Mouse (Mus musculus) spleen, adult 10 weeks (tissue): ENCODE results near the gene Oxt. TPM values are rescaled to one million over a fixed set of nuclear protein-coding genes. Genes with fewer than 3 reads are reported as not detected.

Experiments used
- polyA plus RNA-seq: library from polyadenylated mRNA; stranded (reverse); fragments of 350-450 nt; fragmentation: Illumina TruSeq; extraction: RNeasy Lipid Tissue Mini Kit (QIAGEN cat#74804); gene quantifications from one replicate; pipeline ENCODE4 v1.2.3, GENCODE M21; 2015; ENCODE audit warnings: low replicate concordance; ENCODE audit not compliant: insufficient read depth

Gene Oxt
- not detected for polyA plus RNA-seq

GRCm38 (mm10) chr2:130575873-130576272 lies at the start of gene Oxt:
Oxt (plus strand) TSS chr2:130576173.

DNA sequence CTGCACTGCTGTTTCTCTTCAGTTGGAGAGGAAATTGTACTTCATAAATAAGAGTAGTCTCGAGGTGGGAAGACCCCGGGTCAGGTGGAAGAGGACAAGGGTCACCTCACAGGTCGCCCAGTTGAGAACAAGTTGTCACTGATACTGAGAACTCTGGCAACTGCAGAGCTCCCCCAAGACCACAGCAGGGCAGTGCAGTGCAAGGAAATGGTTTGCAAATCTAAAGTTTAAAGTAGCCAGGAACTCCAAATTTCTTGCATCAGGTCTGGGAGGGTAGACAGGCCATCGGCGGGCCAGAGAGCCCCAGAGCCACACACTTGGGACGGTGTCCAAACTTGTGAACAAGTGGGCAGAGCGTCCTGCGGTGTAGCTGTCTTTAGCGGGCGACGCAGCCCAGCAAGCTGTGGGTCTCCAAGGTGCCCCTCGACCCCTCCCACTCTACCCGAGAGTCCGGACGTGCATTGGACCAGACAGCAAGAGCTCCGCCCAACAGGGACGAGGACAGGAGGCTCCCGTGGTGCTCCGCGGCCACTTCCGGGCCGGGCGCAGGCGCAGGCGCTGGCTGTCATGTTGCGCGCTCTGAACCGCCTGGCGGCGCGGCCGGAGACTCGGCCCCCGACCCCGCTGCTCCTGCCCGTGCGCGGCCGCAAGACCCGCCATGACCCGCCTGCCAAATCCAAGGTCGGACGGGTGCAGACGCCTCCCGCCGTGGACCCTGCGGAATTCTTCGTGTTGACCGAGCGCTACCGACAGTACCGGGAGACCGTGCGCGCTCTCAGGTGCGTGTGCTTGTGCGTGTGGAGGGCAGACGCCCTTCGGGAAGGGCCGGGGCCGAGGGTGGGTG lies 12.5 kb upstream of the Oxt start, which contains the start of gene Mrps26:
Gene Mrps26, plus strand, starts transcription at position 531 of the 844 bp plus-strand sequence.

DNA sequence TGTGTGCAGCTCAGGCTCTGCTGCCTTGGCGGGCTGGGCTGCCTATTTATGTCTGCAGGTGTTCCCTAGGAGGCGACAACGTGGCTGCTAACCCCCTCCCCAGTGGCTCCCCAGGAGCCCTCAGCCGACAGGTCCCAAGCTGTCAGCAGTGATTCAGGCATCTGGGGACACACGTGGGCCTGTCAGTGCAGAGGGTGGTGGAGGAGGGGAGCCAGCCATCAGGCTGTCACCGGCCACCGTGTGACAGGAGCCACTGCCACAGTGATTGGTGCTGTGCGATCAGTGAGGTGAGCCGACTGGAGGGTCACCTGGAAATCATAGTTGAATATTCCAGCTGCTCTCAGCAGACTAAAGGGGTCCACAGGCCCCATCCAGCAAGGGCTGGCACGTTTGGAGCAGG lies 6.6 kb downstream of the Oxt start, which contains the start of gene Avp:
Gene Avp, minus strand, starts transcription at position 3 of the 400 bp plus-strand sequence.

Other genes starting within 250 kb of the Oxt start
- 22.9 TPM for gene Cpxm1, start 178.6 kb upstream of the Oxt start, polyA plus RNA-seq
- gene Gm28372, start 170.9 kb upstream of the Oxt start, polyA plus RNA-seq: not detected
- not detected for gene 1700020A23Rik, start 170.9 kb upstream of the Oxt start, polyA plus RNA-seq
- not detected for gene Tmem239, start 169.7 kb upstream of the Oxt start, polyA plus RNA-seq
- 139 TPM for gene Vps16, start 151.8 kb upstream of the Oxt start, polyA plus RNA-seq
- gene Pced1a, start 151.5 kb upstream of the Oxt start, polyA plus RNA-seq: 14.9 TPM
- gene Ptpra, start 125.9 kb upstream of the Oxt start, polyA plus RNA-seq: 83.7 TPM
- gene Mrps26, start 12.4 kb upstream of the Oxt start, polyA plus RNA-seq: 21.7 TPM
- not detected for gene Avp, start 6.4 kb downstream of the Oxt start, polyA plus RNA-seq
- 12.5 TPM for gene Fastkd5, start 53.9 kb downstream of the Oxt start, polyA plus RNA-seq
- 4.7 TPM for gene Ubox5, start 53.9 kb downstream of the Oxt start, polyA plus RNA-seq
- gene Lzts3, start 66.6 kb downstream of the Oxt start, polyA plus RNA-seq: 1.2 TPM
- gene Ddrgk1, start 88.5 kb downstream of the Oxt start, polyA plus RNA-seq: 52.3 TPM
- gene Itpa, start 91.4 kb downstream of the Oxt start, polyA plus RNA-seq: 31.9 TPM
- 2.5 TPM for gene Slc4a11, start 121.3 kb downstream of the Oxt start, polyA plus RNA-seq